Mouse (Mus musculus) ES-Bruce4 (cell line): ENCODE results near the gene Slc1a7. TPM values are rescaled to one million over a fixed set of nuclear protein-coding genes. Genes with fewer than 3 reads are reported as not detected.

Experiments
- H3K27ac ChIP-seq: 2 replicates; pipeline ENCODE4 v1.5.1; 2012; ENCODE audit warnings: low read length, inconsistent platforms; ENCODE audit not compliant: insufficient read depth
- H3K27me3 ChIP-seq: 2 replicates; pipeline ENCODE4 v1.6.1; 2012; ENCODE audit warnings: mild to moderate bottlenecking, low read length, inconsistent platforms; ENCODE audit not compliant: control insufficient read depth, poor library complexity, insufficient read depth, severe bottlenecking
- H3K36me3 ChIP-seq: 2 replicates; pipeline ENCODE4 v1.6.1; 2012; ENCODE audit warnings: inconsistent platforms, mild to moderate bottlenecking, low read length, moderate library complexity; ENCODE audit not compliant: control insufficient read depth, poor library complexity, insufficient read depth, severe bottlenecking
- H3K4me1 ChIP-seq: one replicate; pipeline ENCODE4 v1.8.1; 2011; ENCODE audit warnings: low read length; ENCODE audit not compliant: control insufficient read depth, insufficient read depth
- H3K4me3 ChIP-seq: 2 replicates; pipeline ENCODE4 v1.5.1; 2011; ENCODE audit warnings: low read depth, mild to moderate bottlenecking, low read length
- H3K9ac ChIP-seq: 2 replicates; pipeline ENCODE4 v1.6.1; 2012; ENCODE audit warnings: low read depth, mild to moderate bottlenecking, inconsistent platforms; ENCODE audit not compliant: poor library complexity, severe bottlenecking
- H3K9me3 ChIP-seq: replicated peaks from 2 replicates; pipeline ENCODE4 v1.6.1; 2012; ENCODE audit warnings: mild to moderate bottlenecking, low read length, inconsistent platforms; ENCODE audit not compliant: control insufficient read depth, poor library complexity, insufficient read depth, severe bottlenecking
- CTCF ChIP-seq: IDR thresholded peaks from one replicate; pipeline ENCODE4 v1.8.1; 2011; ENCODE audit warnings: low read depth, low read length
- EP300 ChIP-seq: IDR thresholded peaks from 2 replicates; pipeline ENCODE4 v1.6.1; 2011; ENCODE audit warnings: low read depth, low read length; ENCODE audit not compliant: insufficient read depth
- POLR2A ChIP-seq: IDR thresholded peaks from one replicate; pipeline ENCODE4 v1.8.1; 2011; ENCODE audit warnings: low read length; ENCODE audit not compliant: insufficient read depth
- polyA plus RNA-seq: library from polyadenylated mRNA; stranded (reverse); fragments of >200 nt; gene quantifications from 2 replicates; pipeline ENCODE4 v1.2.4, GENCODE M21; 2011; ENCODE audit warnings: low read depth; ENCODE audit not compliant: missing spikeins, insufficient read depth, insufficient read length

Slc1a7 gene
- polyA plus RNA-seq, 1 experiment = 0.19 TPM

- Histone ChIP-seq H3K9me3 (no peaks in the 10 kb centered on the region), H3K27ac (no peak overlapping the region), H3K4me1 (peaks cover 5% of the 10 kb centered on the region), H3K4me3 (no peak overlapping the region), H3K9ac (no peak overlapping the region), H3K36me3 (no peaks in the 10 kb centered on the region), H3K27me3 (no peaks in the 10 kb centered on the region)
- TF ChIP-seq CTCF (no peak), POLR2A (no peak), EP300 (no peak)
Measured at GRCm38 (mm10) chr4:108018241-108018923, 50.2 kb downstream of the Slc1a7 start.

GRCm38 (mm10) chr4:108018961-108019921, 51.1 kb downstream of the Slc1a7 start:
- TF ChIP-seq POLR2A (no peak), EP300 (no peak), CTCF (no peak)
- no peaks in the 10 kb centered on the region for H3K9me3 ChIP-seq
- no peaks in the 10 kb centered on the region for H3K27me3 ChIP-seq
- H3K27ac ChIP-seq = no peak overlapping the region
- H3K4me1 ChIP-seq = peaks cover 5% of the 10 kb centered on the region
- no peak overlapping the region for H3K4me3 ChIP-seq
- no peak overlapping the region for H3K9ac ChIP-seq
- H3K36me3 ChIP-seq = no peaks in the 10 kb centered on the region

- Histone ChIP-seq H3K4me3 (no peak overlapping the region), H3K36me3 (no peaks in the 10 kb centered on the region), H3K9me3 (no peaks in the 10 kb centered on the region), H3K27ac (no peak overlapping the region), H3K4me1 (peaks cover 5% of the 10 kb centered on the region), H3K9ac (no peak overlapping the region), H3K27me3 (no peaks in the 10 kb centered on the region)
- TF ChIP-seq POLR2A (no peak), EP300 (no peak), CTCF (no peak)
Measured at GRCm38 (mm10) chr4:108020178-108020577, 52.0 kb downstream of the Slc1a7 start.

GRCm38 (mm10) chr4:108023186-108023585, 55.1 kb downstream of the Slc1a7 start:
- Histone ChIP-seq H3K27ac (no peak overlapping the region), H3K4me1 (peaks cover 7% of the 10 kb centered on the region), H3K36me3 (no peaks in the 10 kb centered on the region), H3K9ac (no peak overlapping the region), H3K4me3 (no peak overlapping the region), H3K27me3 (no peaks in the 10 kb centered on the region), H3K9me3 (no peaks in the 10 kb centered on the region)
- TF ChIP-seq CTCF = no peak
- no peak for TF ChIP-seq POLR2A
- TF ChIP-seq EP300 = no peak

- Histone ChIP-seq H3K27ac (no peak overlapping the region), H3K36me3 (no peaks in the 10 kb centered on the region), H3K27me3 (no peaks in the 10 kb centered on the region), H3K9ac (no peak overlapping the region), H3K4me1 (peaks cover 5% of the 10 kb centered on the region), H3K4me3 (no peak overlapping the region), H3K9me3 (no peaks in the 10 kb centered on the region)
- no peak for TF ChIP-seq CTCF
- no peak for TF ChIP-seq EP300
- TF ChIP-seq POLR2A = no peak
Measured at GRCm38 (mm10) chr4:108024641-108025040, 56.5 kb downstream of the Slc1a7 start.

GRCm38 (mm10) chr4:108025269-108025668, 57.1 kb downstream of the Slc1a7 start:
- no peaks in the 10 kb centered on the region for H3K27me3 ChIP-seq
- TF ChIP-seq CTCF (no peak), EP300 (no peak), POLR2A (no peak)
- no peak overlapping the region for H3K4me3 ChIP-seq
- H3K9me3 ChIP-seq = no peaks in the 10 kb centered on the region
- no peak overlapping the region for H3K27ac ChIP-seq
- H3K9ac ChIP-seq = no peak overlapping the region
- H3K4me1 ChIP-seq = peaks cover 5% of the 10 kb centered on the region
- H3K36me3 ChIP-seq = no peaks in the 10 kb centered on the region
